Mouse (Mus musculus) ES-E14 (cell line): ENCODE measurements around the gene Dnajc4. TPM values are rescaled to one million over a fixed set of nuclear protein-coding genes. Genes with fewer than 3 reads are reported as not detected.

Experiments
- DNase-seq: peaks from one replicate; pipeline ENCODE4 v3.0.0-alpha.2; 2013; ENCODE audit warnings: low read depth, low spot score
- H3K27ac ChIP-seq: 2 replicates; pipeline ENCODE4 v1.5.1; 2012; ENCODE audit warnings: low read depth, mild to moderate bottlenecking, low read length, moderate library complexity, mixed read lengths; ENCODE audit not compliant: poor library complexity, insufficient read depth, severe bottlenecking
- H3K36me3 ChIP-seq: 2 replicates; pipeline ENCODE4 v1.6.1; 2012; ENCODE audit warnings: mild to moderate bottlenecking, low read length, moderate library complexity, mixed read lengths; ENCODE audit not compliant: control insufficient read depth, poor library complexity, insufficient read depth, severe bottlenecking
- H3K4me1 ChIP-seq, 2 experiments: fragments of 150-350 bp in 1 of 2; sonication (generic) in 1 of 2; 2 replicates each; pipeline ENCODE4 v1.6.1; 2012; ENCODE audit warnings: low read length in 2 of 2, mild to moderate bottlenecking in 1 of 2, mixed read lengths in 1 of 2; ENCODE audit not compliant: control insufficient read depth in 2 of 2, insufficient read depth in 2 of 2, poor library complexity in 1 of 2
- H3K4me3 ChIP-seq, 2 experiments: fragments of 150-350 bp in 1 of 2; sonication (generic) in 1 of 2; 2 replicates each; pipeline ENCODE4 v1.5.1; 2012; ENCODE audit warnings: low read length in 2 of 2, low read depth in 1 of 2, mild to moderate bottlenecking in 1 of 2, mixed read lengths in 1 of 2; ENCODE audit not compliant: insufficient read depth in 1 of 2, poor library complexity in 1 of 2, severe bottlenecking in 1 of 2
- H3K9ac ChIP-seq: 2 replicates; pipeline ENCODE4 v1.6.1; 2012; ENCODE audit warnings: low read depth, mild to moderate bottlenecking, low read length, mixed read lengths; ENCODE audit not compliant: poor library complexity, insufficient read depth, severe bottlenecking
- H3K9me3 ChIP-seq: fragments of 150-350 bp; sonication (generic); 2 replicates; pipeline ENCODE4 v1.6.1; 2012; ENCODE audit warnings: low read depth, mild to moderate bottlenecking, low read length; ENCODE audit not compliant: control insufficient read depth, insufficient read depth
- CHD2 ChIP-seq: IDR thresholded peaks from 2 replicates; pipeline ENCODE4 v1.6.1; 2014; ENCODE audit warnings: mild to moderate bottlenecking, low read depth, low read length, inconsistent platforms
- HCFC1 ChIP-seq: IDR thresholded peaks from 2 replicates; pipeline ENCODE4 v1.6.1; 2012; ENCODE audit warnings: low read length, inconsistent platforms, borderline replicate concordance; ENCODE audit not compliant: insufficient read depth
- MAFK ChIP-seq: IDR thresholded peaks from 2 replicates; pipeline ENCODE4 v1.6.1; 2014; ENCODE audit warnings: mild to moderate bottlenecking, low read depth, low read length, inconsistent platforms; ENCODE audit not compliant: insufficient read depth
- ZC3H11A ChIP-seq: IDR thresholded peaks from 2 replicates; pipeline ENCODE4 v1.6.1; 2012; ENCODE audit warnings: low read depth, mild to moderate bottlenecking, inconsistent platforms, low read length, borderline replicate concordance
- ZNF384 ChIP-seq: IDR thresholded peaks from 2 replicates; pipeline ENCODE4 v1.6.1; 2012; ENCODE audit warnings: low read depth, low read length, inconsistent platforms
- in situ Hi-C, 2 experiments: fragments of 600-800 bp; cut with MboI; formaldehyde crosslinking; loops; one replicate each; pipeline ENCODE4 v1.15.1; 2025; ENCODE audit warnings: low sequenced_read_pairs in 2 of 2, inconsistent platforms in 1 of 2; ENCODE audit not compliant: unreplicated experiment in 2 of 2
- total RNA-seq: library from RNA; depleted of rRNA; stranded (reverse); fragments of 300-350 nt; gene quantifications from 2 replicates; pipeline ENCODE4 v1.2.3, GENCODE M21; 2012

The Dnajc4 gene
- total RNA-seq, 1 experiment: 14.0 TPM

DNA sequence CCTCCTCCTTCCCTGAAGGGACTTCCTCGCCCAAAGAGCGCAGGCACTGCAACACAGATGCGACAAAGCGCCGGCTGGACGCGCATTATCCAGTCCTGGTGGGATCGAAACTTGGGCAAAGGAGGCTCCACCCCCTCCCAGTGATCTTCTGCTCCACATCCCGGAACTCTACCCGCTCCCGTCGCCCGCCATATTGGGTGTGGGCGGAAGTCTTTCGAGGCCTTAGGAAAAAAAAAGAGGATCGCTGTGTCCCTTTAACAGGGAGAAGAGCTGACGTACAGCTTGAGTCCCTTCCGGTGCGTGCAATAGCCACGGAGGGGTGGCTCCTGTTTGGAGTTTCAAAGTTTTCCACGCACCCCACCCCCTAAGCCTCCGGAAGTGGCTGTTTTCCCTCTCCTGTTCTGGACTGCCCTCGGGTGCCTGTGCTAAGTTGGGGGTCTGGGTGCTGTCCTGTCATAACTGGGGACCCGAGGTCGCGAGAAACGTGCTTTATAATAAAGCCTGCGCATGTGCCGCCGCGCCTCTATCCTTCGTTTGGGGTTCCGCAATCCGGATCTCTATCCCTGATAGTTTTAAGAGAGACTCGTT, 40.9 kb downstream of the Dnajc4 start:
- H3K36me3 ChIP-seq: peaks cover 22% of the 10 kb centered on the region
- H3K4me1 ChIP-seq: peaks cover 0 to 25% of the 10 kb centered on the region in 2 experiments; a peak in 3 of 4 replicates
- H3K4me3 ChIP-seq: peak overlapping the region; percentile 80
- peak overlapping the region; percentile 82 for H3K9ac ChIP-seq
- DNase-seq: peak; percentile 80
- in situ Hi-C loops: no loop called here
- H3K27ac ChIP-seq: peak overlapping the region; percentile 91
- peak; percentile 87 for TF ChIP-seq HCFC1
- no peak for TF ChIP-seq CHD2
- TF ChIP-seq ZNF384: peak; percentile 96
- H3K9me3 ChIP-seq: no peaks in the 10 kb centered on the region

- TF ChIP-seq CHD2 (no peak), ZNF384 (no peak), HCFC1 (peak; percentile 85), ZC3H11A (no peak)
- peak overlapping the region; percentile 79; the same call in 1 of the 2 replicates for H3K27ac ChIP-seq
- in situ Hi-C loops: no loop called here
- H3K4me1 ChIP-seq: peaks cover 0 to 22% of the 10 kb centered on the region in 2 experiments; a peak in 3 of 4 replicates
- H3K36me3 ChIP-seq: peaks cover 18% of the 10 kb centered on the region
- peak overlapping the region; percentile 80 for H3K4me3 ChIP-seq
- no peaks in the 10 kb centered on the region for H3K9me3 ChIP-seq
- no peak for DNase-seq
- peak overlapping the region; percentile 81 for H3K9ac ChIP-seq
These were observed 41.7 kb downstream of the Dnajc4 start for GRCm38 (mm10) chr19:6950613-6951153.

DNA sequence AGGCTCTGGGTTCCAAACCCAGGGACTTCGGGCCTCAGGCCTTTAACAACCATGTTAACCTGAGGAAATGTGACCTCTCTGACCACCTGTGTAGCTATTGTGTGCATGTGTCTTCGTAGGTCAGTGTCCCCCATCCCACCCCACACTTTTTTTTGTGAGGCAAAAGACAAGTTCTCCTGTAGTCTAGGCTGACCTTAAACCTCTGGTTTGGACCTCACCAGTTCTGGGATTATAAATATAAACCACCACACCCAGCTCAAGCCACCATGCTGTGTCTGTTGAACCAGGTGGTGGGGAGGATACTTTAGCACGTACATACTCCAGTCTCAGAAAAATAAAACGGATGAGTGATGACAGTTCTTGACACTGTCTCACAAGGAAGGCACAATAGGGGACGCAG, 42.4 kb downstream of the Dnajc4 start:
- H3K9ac ChIP-seq: peak overlapping the region; percentile 81; the same call in 1 of the 2 replicates
- DNase-seq: no peak
- in situ Hi-C loops: no loop called here

DNA sequence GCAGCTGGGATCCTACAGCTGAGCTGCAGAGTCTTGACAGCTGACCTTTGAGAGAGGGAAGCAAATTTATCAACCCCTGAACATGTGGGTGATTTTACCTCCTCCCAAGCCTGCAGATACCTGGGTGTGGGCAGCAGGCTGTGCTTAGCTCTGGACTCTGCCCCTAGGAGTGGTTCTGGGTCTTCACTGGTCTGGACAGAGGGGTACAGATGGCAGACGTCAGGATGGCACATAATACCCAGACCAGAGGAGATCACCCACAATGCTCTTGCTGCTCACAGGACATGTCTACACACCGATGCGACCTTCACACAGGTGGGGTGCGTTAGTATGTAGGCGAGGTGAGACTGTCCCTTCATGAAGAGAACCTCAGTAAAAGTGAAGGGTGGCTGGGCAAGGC, 42.8 kb downstream of the Dnajc4 start:
- in situ Hi-C loops: no loop called here
- no peak for DNase-seq
- Histone ChIP-seq H3K4me1 (peaks cover 0 to 20% of the 10 kb centered on the region in 2 experiments; a peak in 3 of 4 replicates), H3K36me3 (peaks cover 6% of the 10 kb centered on the region), H3K4me3 (no peak overlapping the region), H3K9ac (0 out of 2 replicates have a peak overlapping the region, but pooled peaks have one; percentile 0), H3K9me3 (no peaks in the 10 kb centered on the region), H3K27ac (no peak overlapping the region)
- TF ChIP-seq HCFC1 (no peak), ZC3H11A (no peak), MAFK (no peak), CHD2 (no peak), ZNF384 (no peak)

More for the DNA sequence above, 42.4 kb downstream of the Dnajc4 start:
- Histone ChIP-seq H3K4me1 (peaks cover 0 to 21% of the 10 kb centered on the region in 2 experiments; a peak in 3 of 4 replicates), H3K36me3 (peaks cover 10% of the 10 kb centered on the region), H3K27ac (no peak overlapping the region), H3K9me3 (no peaks in the 10 kb centered on the region), H3K4me3 (peak overlapping the region; percentile 80)
- TF ChIP-seq ZNF384 (no peak), CHD2 (no peak)

- H3K4me1 ChIP-seq: peaks cover 0 to 20% of the 10 kb centered on the region in 2 experiments; a peak in 3 of 4 replicates
- in situ Hi-C loops: no loop called here
- no peaks in the 10 kb centered on the region; the same call in 1 of the 2 replicates for H3K36me3 ChIP-seq
- peak overlapping the region; percentile 48; the same call in 1 of the 2 replicates for H3K9ac ChIP-seq
- peak overlapping the region; percentile 57 for H3K27ac ChIP-seq
- no peak for TF ChIP-seq ZNF384
- no peak for TF ChIP-seq ZC3H11A
- TF ChIP-seq CHD2: no peak
- TF ChIP-seq HCFC1: no peak
- TF ChIP-seq MAFK: no peak
- no peak for DNase-seq
- no peaks in the 10 kb centered on the region for H3K9me3 ChIP-seq
- H3K4me3 ChIP-seq: no peak overlapping the region
These were observed 44.2 kb downstream of the Dnajc4 start for GRCm38 (mm10) chr19:6948186-6948585.
